Mouse (Mus musculus) adrenal gland, postnatal 0 days (tissue): ENCODE results near the gene Med13l. TPM values are rescaled to one million over a fixed set of nuclear protein-coding genes. Genes with fewer than 3 reads are reported as not detected.

Experiments used
- polyA plus RNA-seq: library from polyadenylated mRNA; unstranded; fragments of >200 nt; fragmentation: Nextera tagmentation; extraction: Ambion mirVana; gene quantifications from 2 replicates; pipeline ENCODE4 v1.2.1, GENCODE M21; 2015

The Med13l gene
- polyA plus RNA-seq, result 7.0 and 7.3 TPM in 2 replicates

GRCm38 (mm10) chr5:118560385-118561085, at the start of gene Med13l:
Gene Med13l (plus strand): TSS chr5:118560679.

